8 mouse cellular contexts compared by ENCODE assay signal in the genomic region with DNA sequence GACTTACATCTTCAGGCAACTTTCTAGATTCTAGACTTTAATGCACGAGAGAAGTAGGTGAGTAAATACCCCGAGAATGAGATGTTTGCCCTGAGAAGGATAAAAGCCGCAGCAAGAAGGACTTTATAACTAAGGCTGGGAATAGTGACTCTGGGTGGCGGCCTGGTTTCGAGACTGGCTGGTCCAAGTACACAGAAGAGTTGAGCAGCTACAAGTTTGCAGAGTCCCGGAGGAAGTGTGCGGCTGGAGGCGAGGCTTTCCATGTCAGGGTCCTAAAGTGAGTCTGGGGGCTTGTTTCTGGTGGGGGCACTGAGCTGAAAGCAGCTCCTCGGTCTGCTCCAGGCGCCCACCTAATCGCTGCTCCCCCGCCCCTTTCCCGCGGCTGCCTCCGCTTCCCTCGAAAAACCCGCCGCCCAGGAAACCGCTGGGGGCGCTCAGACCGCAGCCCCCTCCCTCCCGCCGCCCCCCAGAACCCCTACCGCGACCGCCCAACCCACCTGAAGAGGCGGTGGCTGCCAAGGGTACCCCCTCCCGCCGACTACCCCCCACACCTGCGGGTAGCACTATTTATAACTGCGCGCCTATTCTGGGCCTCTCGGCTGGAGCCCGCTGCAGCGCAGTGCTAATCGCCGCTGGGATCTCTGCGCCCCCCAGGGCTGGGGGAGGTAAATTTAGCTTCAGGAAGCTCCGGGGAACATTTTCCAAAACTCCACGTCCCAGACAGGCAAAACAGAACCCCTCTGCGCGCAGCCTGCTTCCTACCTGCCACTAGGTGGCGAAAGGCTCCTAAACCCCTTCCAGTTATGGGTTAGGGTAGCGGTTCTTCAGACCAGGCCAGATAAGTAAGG. TPM values are rescaled to one million over a fixed set of nuclear protein-coding genes. Genes with fewer than 3 reads are reported as not detected.
A peak's percentile ranks its signal among the peaks of the same experiment; 100 is the strongest.
DNase-seq lines count a peak whose midpoint lies in the region; ATAC-seq lines count a peak whose summit lies in the region.

No protein-coding gene starts in this region.

- H3K9ac ChIP-seq in intestine, embryonic 16.5 days (ENCODE audit: low read depth, low read length) = peak overlapping the region; percentile 78
- H3K9ac ChIP-seq in neural tube, embryonic 15.5 days (replicated peaks) = peak overlapping the region; percentile 47

- no peak for ATAC-seq in intestine, embryonic 16.5 days
- no peak for ATAC-seq in neural tube, embryonic 15.5 days (ENCODE audit: low FRiP score)
- no peak for ATAC-seq in granulocyte monocyte progenitor cell, adult 5-6 weeks (replicated peaks; ENCODE audit: poor library complexity, severe bottlenecking)

- H3K27ac ChIP-seq in intestine, embryonic 16.5 days (ENCODE audit: low read length) = peak overlapping the region; percentile 97
- no peak overlapping the region for H3K27ac ChIP-seq in neural tube, embryonic 15.5 days (replicated peaks)

- WGBS in intestine, embryonic 16.5 days = under 1% methylated on average over 40 of the region's 44 CpGs
- under 1% methylated on average over 44 of the region's 44 CpGs for WGBS in neural tube, embryonic 15.5 days

- H3K4me2 ChIP-seq in intestine, embryonic 16.5 days (ENCODE audit: low read depth, low read length) = peak overlapping the region; percentile 99
- peak overlapping the region; percentile 97 for H3K4me2 ChIP-seq in neural tube, embryonic 15.5 days

- H3K9me3 ChIP-seq in intestine, embryonic 16.5 days (ENCODE audit: control insufficient read depth, low read length) = no peaks in the 10 kb centered on the region
- H3K9me3 ChIP-seq in neural tube, embryonic 15.5 days (replicated peaks) = no peaks in the 10 kb centered on the region

- H3K4me1 ChIP-seq in intestine, embryonic 16.5 days (ENCODE audit: control insufficient read depth, insufficient read depth, low read length) = peaks cover 22% of the 10 kb centered on the region
- peaks cover 56% of the 10 kb centered on the region for H3K4me1 ChIP-seq in neural tube, embryonic 15.5 days

- peak overlapping the region; percentile 77 for H3K4me3 ChIP-seq in intestine, embryonic 16.5 days (ENCODE audit: low read length)
- H3K4me3 ChIP-seq in neural tube, embryonic 15.5 days (replicated peaks) = peak overlapping the region; percentile 48

- intact Hi-C loops in gastrocnemius, postnatal 14 days (cut with DNase I; ENCODE audit: low total_unique reads) = no loop called here

- no peaks in the 10 kb centered on the region for H3K27me3 ChIP-seq in intestine, embryonic 16.5 days (replicated peaks; ENCODE audit: control insufficient read depth, insufficient read depth, low read length)
- H3K27me3 ChIP-seq in neural tube, embryonic 15.5 days (replicated peaks) = peaks cover 30% of the 10 kb centered on the region

- no peaks in the 10 kb centered on the region for H3K36me3 ChIP-seq in intestine, embryonic 16.5 days (ENCODE audit: control insufficient read depth, insufficient read depth, low read length)
- peaks cover 4% of the 10 kb centered on the region for H3K36me3 ChIP-seq in neural tube, embryonic 15.5 days

- DNase-seq in right cerebral cortex, adult 2 months (ENCODE audit: low spot score in 2 of 2) = peak; percentile 48 to 64
- no peak for DNase-seq in right cerebral cortex, postnatal 36 days (ENCODE audit: low spot score in 2 of 2)
- DNase-seq in cerebellum, postnatal 25 days = peak; percentile 76 to 82
- peak; percentile 77 for DNase-seq in gastrocnemius, postnatal 14 days
- peak; percentile 74 to 77 for DNase-seq in lung, adult 18-20 months

RNA-seq across cellular contexts. Expression of a gene that starts 1.5 kb away (rescaled TPM):
- total RNA-seq in gastrocnemius, postnatal 14 days (2021) = 10 to 100 TPM; 18.4 to 24.0 TPM
- 10.0 and 11.3 TPM in 2 replicates for polyA plus RNA-seq in intestine, embryonic 16.5 days (2015; fragmentation: Nextera tagmentation; extraction: Ambion mirVana)
- 0.73 and 1.5 TPM in 2 replicates for polyA plus RNA-seq in neural tube, embryonic 15.5 days (2015; fragmentation: Nextera tagmentation; extraction: Ambion mirVana)
- total RNA-seq in granulocyte monocyte progenitor cell, adult 5-6 weeks (2014; fragmentation: Nextera tagmentation) = 8.5 and 18.6 TPM in 2 replicates
- total RNA-seq in granulocyte monocyte progenitor cell, adult 5-6 weeks (2017) = 7.5 and 14.0 TPM in 2 replicates

RNA-seq across cellular contexts. Expression of a gene that starts 6.6 kb away (rescaled TPM):
- total RNA-seq in gastrocnemius, postnatal 14 days (2021) = not detected
- not detected in 2 replicates for polyA plus RNA-seq in intestine, embryonic 16.5 days (2015; fragmentation: Nextera tagmentation; extraction: Ambion mirVana)
- polyA plus RNA-seq in neural tube, embryonic 15.5 days (2015; fragmentation: Nextera tagmentation; extraction: Ambion mirVana) = 0.18 and 2.1 TPM in 2 replicates
- total RNA-seq in granulocyte monocyte progenitor cell, adult 5-6 weeks (2014; fragmentation: Nextera tagmentation) = 0.64 and 2.1 TPM in 2 replicates
- not detected in 2 replicates for total RNA-seq in granulocyte monocyte progenitor cell, adult 5-6 weeks (2017)

RNA-seq across cellular contexts. Expression of a gene that starts 15.6 kb away (rescaled TPM):
- 10 to 100 TPM; 30.9 to 33.4 TPM for total RNA-seq in gastrocnemius, postnatal 14 days (2021)
- polyA plus RNA-seq in intestine, embryonic 16.5 days (2015; fragmentation: Nextera tagmentation; extraction: Ambion mirVana) = 44.5 and 53.2 TPM in 2 replicates
- 32.7 and 33.1 TPM in 2 replicates for polyA plus RNA-seq in neural tube, embryonic 15.5 days (2015; fragmentation: Nextera tagmentation; extraction: Ambion mirVana)
- total RNA-seq in granulocyte monocyte progenitor cell, adult 5-6 weeks (2014; fragmentation: Nextera tagmentation) = 27.5 and 41.7 TPM in 2 replicates
- 15.3 and 16.2 TPM in 2 replicates for total RNA-seq in granulocyte monocyte progenitor cell, adult 5-6 weeks (2017)

RNA-seq across cellular contexts. Expression of a gene that starts 22.2 kb away (rescaled TPM):
- total RNA-seq in gastrocnemius, postnatal 14 days (2021) = 10 to 100 TPM in 1 of 2 experiments, 1 to 10 TPM in 1; 9.6 to 14.4 TPM
- 269 and 311 TPM in 2 replicates for polyA plus RNA-seq in intestine, embryonic 16.5 days (2015; fragmentation: Nextera tagmentation; extraction: Ambion mirVana)
- 79.3 and 153 TPM in 2 replicates for polyA plus RNA-seq in neural tube, embryonic 15.5 days (2015; fragmentation: Nextera tagmentation; extraction: Ambion mirVana)
- total RNA-seq in granulocyte monocyte progenitor cell, adult 5-6 weeks (2014; fragmentation: Nextera tagmentation) = 178 and 260 TPM in 2 replicates
- total RNA-seq in granulocyte monocyte progenitor cell, adult 5-6 weeks (2017) = 194 and 212 TPM in 2 replicates

RNA-seq across cellular contexts. Expression of a gene that starts 22.2 kb away (rescaled TPM):
- 10 to 100 TPM; 35.9 to 38.8 TPM for total RNA-seq in gastrocnemius, postnatal 14 days (2021)
- 85.4 and 89.1 TPM in 2 replicates for polyA plus RNA-seq in intestine, embryonic 16.5 days (2015; fragmentation: Nextera tagmentation; extraction: Ambion mirVana)
- 22.0 and 35.3 TPM in 2 replicates for polyA plus RNA-seq in neural tube, embryonic 15.5 days (2015; fragmentation: Nextera tagmentation; extraction: Ambion mirVana)
- 51.2 and 75.8 TPM in 2 replicates for total RNA-seq in granulocyte monocyte progenitor cell, adult 5-6 weeks (2014; fragmentation: Nextera tagmentation)
- total RNA-seq in granulocyte monocyte progenitor cell, adult 5-6 weeks (2017) = 37.7 and 49.1 TPM in 2 replicates

Comparison
In these comparisons a context has a peak if more than half of its experiments do, and no peak if none do; other contexts are left out.
1. DNase-seq: peak in right cerebral cortex, adult 2 months (2 of 2), cerebellum, postnatal 25 days (2 of 2), gastrocnemius, postnatal 14 days (single experiment) and lung, adult 18-20 months (2 of 2); none in right cerebral cortex, postnatal 36 days (0 of 2).